Mouse (Mus musculus): Measurements from ENCODE around the gene Gm12185. TPM values are rescaled to one million over a fixed set of nuclear protein-coding genes. Genes with fewer than 3 reads are reported as not detected.
"Not testable (repeated sequence)": the region's sequence is repeated elsewhere in the genome, so short reads cannot be mapped to it uniquely, and the experiment has no call there.

The Gm12185 gene
- polyA plus RNA-seq (2012; rRNA removed) (0.01 and 0.02 TPM in 2 replicates), polyA plus RNA-seq (2014; fragmentation: Nextera tagmentation; extraction: Ambion mirVana) (not detected in 2 replicates)

DNA sequence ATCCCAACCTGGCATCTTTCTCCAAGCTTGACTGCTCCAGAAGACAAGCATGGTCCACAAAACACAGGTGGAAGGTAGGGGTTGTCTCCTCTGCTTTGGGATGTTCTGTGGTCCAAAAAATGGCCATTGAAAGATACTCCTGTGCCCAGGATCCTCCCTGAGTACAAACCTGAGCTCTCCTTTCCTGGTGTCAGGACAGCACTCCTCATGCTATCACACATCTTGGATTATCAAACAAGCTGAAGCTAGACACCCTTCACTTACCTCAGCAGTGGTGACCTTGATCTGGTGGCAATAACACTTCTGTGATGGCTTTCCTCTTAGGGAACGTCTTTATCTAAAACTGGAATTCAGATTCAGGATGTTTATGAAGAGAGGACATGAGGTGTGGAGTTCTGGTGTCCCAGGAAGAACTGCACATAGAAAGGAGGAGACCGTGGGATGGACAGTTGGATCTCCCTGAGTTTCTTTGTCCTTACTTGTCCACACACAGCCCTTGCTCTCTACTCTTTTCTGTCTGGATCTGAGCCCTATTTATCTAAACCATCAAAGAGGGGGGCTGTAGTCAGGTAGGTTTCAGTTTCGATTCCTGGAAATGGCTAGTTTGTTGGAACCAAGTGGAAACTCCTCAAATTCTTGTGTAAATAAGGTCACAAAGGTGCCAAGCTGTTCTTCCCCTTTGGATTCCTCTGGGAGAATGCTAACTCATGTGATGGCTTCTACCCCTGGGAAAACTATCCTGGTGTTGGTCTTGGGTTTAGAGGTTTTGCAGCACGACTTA, at the start of gene Gm12185:
Gene Gm12185 (minus strand): TSS at position 487 of the 781 bp plus-strand sequence.
- not testable (repeated sequence) for DNase-seq (ENCODE audit: low read depth in 3 of 3, low spot score in 3 of 3); H3K4me1 ChIP-seq (replicated peaks; ENCODE audit: control insufficient read depth in 2 of 2, insufficient read depth in 2 of 2, low read length in 1 of 2); ATAC-seq (ENCODE audit: insufficient read depth); H3K27ac ChIP-seq; H3K4me2 ChIP-seq (ENCODE audit: low read depth); H3K27me3 ChIP-seq (ENCODE audit: control insufficient read depth, insufficient read depth, low read length); H3K9me3 ChIP-seq (ENCODE audit: control insufficient read depth, low read length); H3K36me3 ChIP-seq (replicated peaks; ENCODE audit: control insufficient read depth, insufficient read depth, low read depth); H3K4me3 ChIP-seq (ENCODE audit: insufficient read depth in 1 of 2, low read depth in 2 of 2, low read length in 2 of 2); H3K9ac ChIP-seq (replicated peaks)
- 41% methylated on average over 4 of the region's 4 CpGs for WGBS (ENCODE audit: insufficient replicate concordance)

DNA sequence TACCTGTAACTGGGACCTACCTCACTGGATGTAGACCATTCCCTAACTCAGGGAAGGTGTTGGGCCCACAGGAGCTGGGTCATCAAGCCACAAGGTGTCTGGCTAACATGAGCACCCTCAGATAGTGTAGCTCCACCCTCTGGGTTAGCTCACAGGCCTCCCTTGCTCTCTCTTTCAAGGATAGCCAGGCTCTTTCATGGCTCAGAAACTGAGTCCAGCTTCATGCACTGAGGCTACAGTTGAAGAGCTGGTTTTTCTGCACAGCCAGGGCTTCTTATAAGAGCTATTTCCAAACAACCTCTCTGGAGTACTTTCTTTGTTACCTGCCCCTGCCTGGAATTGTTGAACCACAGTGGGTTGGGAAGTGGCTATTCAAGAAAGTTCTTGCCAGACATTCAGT, 20.0 kb upstream of the Gm12185 start:
- not testable (repeated sequence) for H3K4me2 ChIP-seq (ENCODE audit: low read depth)

DNA sequence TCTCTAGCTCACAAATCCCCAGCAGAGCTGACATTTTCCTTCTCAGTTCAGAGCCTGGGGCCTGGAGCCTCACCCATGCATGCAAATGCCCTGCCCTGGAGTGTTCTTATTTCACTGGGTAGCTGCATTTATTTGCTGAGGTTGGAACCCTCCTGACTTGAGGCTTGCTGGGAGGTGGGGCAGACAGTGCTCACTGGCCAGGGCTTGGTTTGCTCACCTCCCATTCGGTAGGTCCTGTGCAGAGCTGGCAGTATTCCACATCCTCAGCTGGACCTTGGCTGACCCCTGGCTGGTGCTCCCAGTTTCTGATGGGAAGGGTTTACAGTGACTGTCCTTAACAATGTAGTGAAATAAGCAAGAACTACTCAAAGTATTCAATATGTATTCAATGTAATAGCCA, 14.8 kb upstream of the Gm12185 start:
- H3K4me2 ChIP-seq (ENCODE audit: low read depth); H3K9ac ChIP-seq (replicated peaks); ATAC-seq (ENCODE audit: insufficient read depth); H3K27me3 ChIP-seq (ENCODE audit: control insufficient read depth, insufficient read depth, low read length); H3K4me1 ChIP-seq (replicated peaks; ENCODE audit: control insufficient read depth in 2 of 2, insufficient read depth in 2 of 2, low read length in 1 of 2); H3K9me3 ChIP-seq (ENCODE audit: control insufficient read depth, low read length); H3K27ac ChIP-seq; H3K36me3 ChIP-seq (replicated peaks; ENCODE audit: control insufficient read depth, insufficient read depth, low read depth); DNase-seq (ENCODE audit: low read depth in 3 of 3, low spot score in 3 of 3); H3K4me3 ChIP-seq (ENCODE audit: insufficient read depth in 1 of 2, low read depth in 2 of 2, low read length in 2 of 2): not testable (repeated sequence)
- 42% methylated on average over 1 of the region's 1 CpGs for whole genome bisulfite sequencing (ENCODE audit: insufficient replicate concordance)

More for the DNA sequence above, 20.0 kb upstream of the Gm12185 start:
- ATAC-seq (ENCODE audit: insufficient read depth); H3K9me3 ChIP-seq (ENCODE audit: control insufficient read depth, low read length); DNase-seq (ENCODE audit: low read depth in 3 of 3, low spot score in 3 of 3); H3K36me3 ChIP-seq (replicated peaks; ENCODE audit: control insufficient read depth, insufficient read depth, low read depth); H3K27ac ChIP-seq; H3K27me3 ChIP-seq (ENCODE audit: control insufficient read depth, insufficient read depth, low read length); H3K4me1 ChIP-seq (replicated peaks; ENCODE audit: control insufficient read depth in 2 of 2, insufficient read depth in 2 of 2, low read length in 1 of 2); H3K4me3 ChIP-seq (ENCODE audit: insufficient read depth in 1 of 2, low read depth in 2 of 2, low read length in 2 of 2); H3K9ac ChIP-seq (replicated peaks): not testable (repeated sequence)

DNA sequence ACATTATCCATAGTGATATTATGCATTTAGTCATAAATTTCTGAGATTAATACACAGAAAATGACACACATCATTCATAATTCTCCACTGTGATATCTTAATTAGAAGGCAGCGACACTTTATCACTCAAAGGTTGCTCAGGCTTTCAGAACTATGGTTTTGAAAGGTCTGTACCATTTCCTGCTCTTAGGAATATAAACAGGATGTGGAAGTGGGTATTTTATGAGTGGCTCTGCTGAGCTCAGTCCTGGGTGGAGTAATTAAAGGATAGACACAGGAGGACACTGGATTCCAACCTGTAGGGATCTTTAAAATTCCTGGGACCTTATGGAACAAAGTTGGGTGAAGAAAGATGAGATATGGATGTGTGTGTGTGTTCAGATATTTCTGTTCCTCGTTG, 14.3 kb upstream of the Gm12185 start:
- H3K9me3 ChIP-seq (ENCODE audit: control insufficient read depth, low read length); H3K4me1 ChIP-seq (replicated peaks; ENCODE audit: control insufficient read depth in 2 of 2, insufficient read depth in 2 of 2, low read length in 1 of 2); ATAC-seq (ENCODE audit: insufficient read depth); H3K4me2 ChIP-seq (ENCODE audit: low read depth); H3K27me3 ChIP-seq (ENCODE audit: control insufficient read depth, insufficient read depth, low read length); H3K36me3 ChIP-seq (replicated peaks; ENCODE audit: control insufficient read depth, insufficient read depth, low read depth); H3K27ac ChIP-seq; H3K4me3 ChIP-seq (ENCODE audit: insufficient read depth in 1 of 2, low read depth in 2 of 2, low read length in 2 of 2); H3K9ac ChIP-seq (replicated peaks); DNase-seq (ENCODE audit: low read depth in 3 of 3, low spot score in 3 of 3): not testable (repeated sequence)
- WGBS (ENCODE audit: insufficient replicate concordance) = 25% methylated on average over 2 of the region's 2 CpGs

DNA sequence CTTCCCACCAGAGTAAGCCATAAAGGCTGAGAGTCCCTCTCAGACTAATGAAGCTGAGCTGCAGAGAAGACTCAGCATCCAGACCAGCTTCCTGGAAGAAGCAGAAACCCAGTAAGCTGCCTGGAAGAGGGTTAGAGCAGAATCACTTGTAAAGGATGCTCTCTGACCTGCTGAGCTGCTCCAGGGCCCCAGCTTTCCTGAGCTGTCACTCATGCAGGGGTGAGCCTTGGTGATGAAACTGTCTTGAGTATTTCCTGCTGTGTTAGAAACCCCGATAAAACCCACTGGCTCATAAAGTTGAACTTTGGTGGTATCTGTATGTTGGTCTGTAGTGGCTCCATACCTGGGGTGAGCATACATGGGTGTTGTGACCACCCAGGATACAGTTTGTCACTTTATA, 8.4 kb upstream of the Gm12185 start:
- H3K36me3 ChIP-seq (replicated peaks; ENCODE audit: control insufficient read depth, insufficient read depth, low read depth); ATAC-seq (ENCODE audit: insufficient read depth); H3K27me3 ChIP-seq (ENCODE audit: control insufficient read depth, insufficient read depth, low read length); H3K4me2 ChIP-seq (ENCODE audit: low read depth); H3K27ac ChIP-seq; H3K9me3 ChIP-seq (ENCODE audit: control insufficient read depth, low read length); H3K4me1 ChIP-seq (replicated peaks; ENCODE audit: control insufficient read depth in 2 of 2, insufficient read depth in 2 of 2, low read length in 1 of 2); H3K4me3 ChIP-seq (ENCODE audit: insufficient read depth in 1 of 2, low read depth in 2 of 2, low read length in 2 of 2); DNase-seq (ENCODE audit: low read depth in 3 of 3, low spot score in 3 of 3); H3K9ac ChIP-seq (replicated peaks): not testable (repeated sequence)
- 17% methylated on average over 1 of the region's 1 CpGs for WGBS (ENCODE audit: insufficient replicate concordance)

DNA sequence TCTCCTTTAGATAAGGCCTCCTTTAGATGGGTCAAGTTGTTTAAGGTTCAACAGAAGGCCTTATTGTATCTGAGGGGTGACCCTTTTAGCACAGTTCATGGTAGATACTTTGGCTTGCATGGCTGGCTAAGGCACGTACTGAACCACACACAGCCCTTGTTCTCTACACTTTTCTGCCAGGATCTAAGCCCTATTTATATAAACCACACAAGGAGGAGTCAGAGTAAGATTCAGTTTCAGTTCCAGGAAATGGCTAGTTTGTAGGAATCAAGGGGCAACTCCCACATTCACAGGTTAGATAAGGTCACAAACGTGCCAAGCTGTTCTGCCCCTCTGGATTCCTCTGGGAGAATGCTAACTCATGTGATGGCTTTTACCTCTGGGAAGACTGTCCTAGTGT, 2.0 kb upstream of the Gm12185 start, which contains the start of gene Tgtp1:
Gene Tgtp1 (minus strand): TSS at position 155 of the 400 bp plus-strand sequence.
- not testable (repeated sequence) for H3K9ac ChIP-seq (replicated peaks); ATAC-seq (ENCODE audit: insufficient read depth); H3K4me3 ChIP-seq (ENCODE audit: insufficient read depth in 1 of 2, low read depth in 2 of 2, low read length in 2 of 2); H3K27ac ChIP-seq; H3K4me1 ChIP-seq (replicated peaks; ENCODE audit: control insufficient read depth in 2 of 2, insufficient read depth in 2 of 2, low read length in 1 of 2); DNase-seq (ENCODE audit: low read depth in 3 of 3, low spot score in 3 of 3); H3K27me3 ChIP-seq (ENCODE audit: control insufficient read depth, insufficient read depth, low read length); H3K36me3 ChIP-seq (replicated peaks; ENCODE audit: control insufficient read depth, insufficient read depth, low read depth); H3K9me3 ChIP-seq (ENCODE audit: control insufficient read depth, low read length); H3K4me2 ChIP-seq (ENCODE audit: low read depth)
- 8% methylated on average over 2 of the region's 2 CpGs for WGBS (ENCODE audit: insufficient replicate concordance)

DNA sequence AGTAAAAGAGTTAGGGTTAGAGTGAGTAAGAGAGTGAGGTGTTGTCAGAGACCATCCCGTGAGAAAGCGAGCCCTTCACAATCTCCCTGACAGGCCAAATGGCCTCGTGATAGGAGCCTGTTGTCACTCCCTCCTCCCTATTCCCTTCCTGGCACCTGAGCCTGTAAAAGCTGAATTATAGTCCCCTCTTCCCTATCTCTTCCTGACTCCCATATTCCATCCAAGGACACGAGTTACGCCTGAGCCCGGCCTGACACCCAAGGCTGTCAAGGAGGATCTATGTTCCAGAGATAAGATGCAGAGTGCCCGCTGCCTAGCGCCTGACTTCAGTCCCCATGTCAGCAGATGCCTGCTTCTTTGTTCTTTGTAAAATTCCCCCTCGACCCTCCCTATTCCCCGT, 1.3 kb upstream of the Gm12185 start:
- H3K27me3 ChIP-seq (ENCODE audit: control insufficient read depth, insufficient read depth, low read length); H3K9ac ChIP-seq (replicated peaks); H3K4me3 ChIP-seq (ENCODE audit: insufficient read depth in 1 of 2, low read depth in 2 of 2, low read length in 2 of 2); H3K27ac ChIP-seq; DNase-seq (ENCODE audit: low read depth in 3 of 3, low spot score in 3 of 3); H3K36me3 ChIP-seq (replicated peaks; ENCODE audit: control insufficient read depth, insufficient read depth, low read depth); H3K4me2 ChIP-seq (ENCODE audit: low read depth); H3K4me1 ChIP-seq (replicated peaks; ENCODE audit: control insufficient read depth in 2 of 2, insufficient read depth in 2 of 2, low read length in 1 of 2); H3K9me3 ChIP-seq (ENCODE audit: control insufficient read depth, low read length); ATAC-seq (ENCODE audit: insufficient read depth): not testable (repeated sequence)
- 33% methylated on average over 10 of the region's 10 CpGs for WGBS (ENCODE audit: insufficient replicate concordance)

DNA sequence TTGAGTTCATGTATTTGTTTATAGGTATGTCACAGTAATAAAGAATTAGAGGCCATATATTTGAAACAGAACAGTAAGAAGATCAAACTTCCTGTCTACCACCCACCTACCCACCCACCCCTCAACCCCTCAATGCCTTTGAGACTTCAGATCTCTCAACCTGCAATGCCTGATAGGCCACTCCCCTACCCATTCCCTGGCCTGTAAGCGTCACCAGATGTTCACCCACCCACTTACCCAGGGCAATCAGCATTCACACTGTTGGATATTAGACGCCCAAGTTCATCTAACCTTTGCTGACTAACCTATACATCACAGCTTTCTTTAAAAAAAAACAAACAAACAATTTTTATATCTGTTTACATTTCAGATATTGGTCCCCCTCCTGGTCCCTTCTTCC, 2.0 kb downstream of the Gm12185 start:
- not testable (repeated sequence) for H3K4me1 ChIP-seq (replicated peaks; ENCODE audit: control insufficient read depth in 2 of 2, insufficient read depth in 2 of 2, low read length in 1 of 2); H3K4me2 ChIP-seq (ENCODE audit: low read depth); ATAC-seq (ENCODE audit: insufficient read depth); H3K9me3 ChIP-seq (ENCODE audit: control insufficient read depth, low read length); H3K4me3 ChIP-seq (ENCODE audit: insufficient read depth in 1 of 2, low read depth in 2 of 2, low read length in 2 of 2); H3K27ac ChIP-seq; H3K36me3 ChIP-seq (replicated peaks; ENCODE audit: control insufficient read depth, insufficient read depth, low read depth); DNase-seq (ENCODE audit: low read depth in 3 of 3, low spot score in 3 of 3); H3K9ac ChIP-seq (replicated peaks); H3K27me3 ChIP-seq (ENCODE audit: control insufficient read depth, insufficient read depth, low read length)
- 41% methylated on average over 1 of the region's 2 CpGs for WGBS (ENCODE audit: insufficient replicate concordance)
